Mouse (Mus musculus) neural tube, embryonic 13.5 days (tissue): ENCODE measurements around the gene Fgfr2. TPM values are rescaled to one million over a fixed set of nuclear protein-coding genes. Genes with fewer than 3 reads are reported as not detected.

Experiments
- ATAC-seq: fragments of 200-750 bp; cut with Nextera tagmentation; 2 replicates; pipeline ENCODE4 v1.8.0; 2017; ENCODE audit warnings: low read depth, mild to moderate bottlenecking, moderate TSS enrichment, moderate library complexity
- H3K27ac ChIP-seq: fragments of 300-500 bp; sonication (generic); replicated peaks from 2 replicates; pipeline ENCODE4 v1.5.1; 2015; ENCODE audit warnings: moderate library complexity, mild to moderate bottlenecking, inconsistent platforms
- H3K27me3 ChIP-seq: fragments of 300-500 bp; sonication (generic); 2 replicates; pipeline ENCODE4 v1.6.1; 2015; ENCODE audit warnings: mild to moderate bottlenecking, inconsistent platforms
- H3K36me3 ChIP-seq: fragments of 300-500 bp; sonication (generic); 2 replicates; pipeline ENCODE4 v1.6.1; 2015; ENCODE audit warnings: mild to moderate bottlenecking, inconsistent platforms
- H3K4me1 ChIP-seq: fragments of 300-500 bp; sonication (generic); replicated peaks from 2 replicates; pipeline ENCODE4 v1.6.1; 2015; ENCODE audit warnings: inconsistent platforms
- H3K4me2 ChIP-seq: fragments of 300-500 bp; sonication (generic); 2 replicates; pipeline ENCODE4 v1.6.1; 2015; ENCODE audit warnings: inconsistent platforms, mild to moderate bottlenecking, moderate library complexity
- H3K4me3 ChIP-seq: fragments of 300-500 bp; sonication (generic); 2 replicates; pipeline ENCODE4 v1.5.1; 2015; ENCODE audit warnings: mild to moderate bottlenecking, inconsistent platforms
- H3K9ac ChIP-seq: fragments of 300-500 bp; sonication (generic); 2 replicates; pipeline ENCODE4 v1.6.1; 2015; ENCODE audit warnings: moderate library complexity, mild to moderate bottlenecking, inconsistent platforms
- H3K9me3 ChIP-seq: fragments of 300-500 bp; sonication (generic); 2 replicates; pipeline ENCODE4 v1.6.1; 2016; ENCODE audit warnings: inconsistent platforms
- WGBS: fragments of 180-500 bp; shearing (Covaris S2); methylation state at CpG from one replicate; pipeline ENCODE4 v1.1.7; 2015; 5-methylcytosine and 5-hydroxymethylcytosine counted together
- polyA plus RNA-seq: library from polyadenylated mRNA; unstranded; fragments of >200 nt; fragmentation: Nextera tagmentation; extraction: Ambion mirVana; gene quantifications from 2 replicates; pipeline ENCODE4 v1.2.1, GENCODE M21; 2015

The Fgfr2 gene
- polyA plus RNA-seq, 1 experiment from 2014 or later, result 22.9 TPM

DNA sequence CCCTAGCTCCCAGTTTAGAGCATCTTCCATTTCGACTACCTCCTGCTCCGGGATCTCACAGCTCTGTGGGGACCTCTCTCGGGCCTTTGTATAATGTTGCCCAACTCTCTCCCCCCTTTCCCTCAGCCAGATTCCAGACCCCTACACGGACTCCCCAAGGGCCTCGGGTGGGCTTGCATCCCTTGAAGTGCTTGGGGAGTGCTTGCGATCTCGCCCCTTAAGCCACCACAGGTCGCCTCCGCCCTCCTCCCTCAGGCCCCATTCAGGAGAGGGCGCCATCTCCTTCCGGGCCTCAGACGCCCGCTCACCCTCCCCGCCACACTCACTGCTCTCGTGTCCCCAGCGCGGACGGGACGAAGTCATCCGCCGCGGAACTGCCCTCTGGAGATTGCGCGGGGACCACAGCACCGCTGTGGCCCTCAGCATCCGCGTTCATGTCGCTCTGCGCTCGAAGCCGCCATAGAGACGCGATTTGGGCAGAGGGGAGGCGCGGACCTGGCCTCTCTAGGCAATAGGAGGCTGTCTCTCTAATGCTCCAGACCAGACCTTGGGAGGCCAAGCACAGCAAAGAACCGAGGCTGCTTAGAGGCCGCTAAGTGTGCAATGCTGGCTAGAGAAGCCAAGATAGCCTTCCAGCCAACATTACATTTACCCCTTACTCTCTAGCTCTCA, 270.8 kb downstream of the Fgfr2 start, which contains the start of gene Eef1akmt2:
Gene Eef1akmt2, minus strand, starts transcription at position 501 of the 672 bp plus-strand sequence.
- Histone ChIP-seq H3K9ac (peak within 1 kb of the TSS; percentile 80), H3K36me3 (peaks cover 30% of the 10 kb centered on the region), H3K27ac (peak within 1 kb of the TSS; percentile 98), H3K9me3 (no peaks in the 10 kb centered on the region), H3K4me2 (peak within 1 kb of the TSS; percentile 67), H3K4me1 (peaks cover 14% of the 10 kb centered on the region), H3K4me3 (peak within 1 kb of the TSS; percentile 67), H3K27me3 (no peaks in the 10 kb centered on the region)
- WGBS, result under 1% methylated on average over 37 of the region's 37 CpGs
- ATAC-seq, result peak; percentile 97

GRCm38 (mm10) chr7:132843152-132843551, 280.0 kb downstream of the Fgfr2 start:
- Histone ChIP-seq H3K4me3 (no peak overlapping the region), H3K36me3 (peaks cover 54% of the 10 kb centered on the region), H3K9me3 (no peaks in the 10 kb centered on the region), H3K9ac (no peak overlapping the region), H3K4me1 (no peaks in the 10 kb centered on the region), H3K27me3 (no peaks in the 10 kb centered on the region), H3K27ac (no peak overlapping the region), H3K4me2 (no peak overlapping the region)
- WGBS, result 93% methylated on average over 3 of the region's 3 CpGs
- no peak for ATAC-seq

- Histone ChIP-seq H3K9ac (no peak overlapping the region), H3K27me3 (no peaks in the 10 kb centered on the region), H3K4me1 (no peaks in the 10 kb centered on the region), H3K36me3 (peaks cover 52% of the 10 kb centered on the region), H3K27ac (no peak overlapping the region), H3K9me3 (no peaks in the 10 kb centered on the region), H3K4me2 (no peak overlapping the region), H3K4me3 (no peak overlapping the region)
- WGBS, result 90% methylated on average over 1 of the region's 1 CpGs
- ATAC-seq, result no peak
Measured at GRCm38 (mm10) chr7:132842455-132842854, 280.7 kb downstream of the Fgfr2 start.

DNA sequence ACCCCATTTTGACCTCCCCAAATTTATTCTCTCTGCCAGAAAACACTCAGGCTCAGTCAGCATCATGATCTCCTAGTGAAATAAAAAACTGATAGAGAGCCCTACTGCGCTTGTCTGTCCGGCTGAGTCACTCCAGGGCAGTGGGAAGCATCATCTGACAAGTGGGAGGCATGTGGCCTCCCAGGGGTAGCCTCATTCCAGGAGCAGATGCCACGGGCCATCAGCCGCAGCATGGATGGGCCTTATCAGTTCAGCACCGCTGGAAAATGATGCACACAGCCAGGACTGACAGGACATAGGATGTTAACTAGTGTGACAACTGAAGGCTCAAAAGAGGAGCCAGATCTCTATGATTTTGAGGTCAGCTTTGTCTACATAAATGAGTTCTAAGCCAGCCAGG, 281.9 kb downstream of the Fgfr2 start:
- peaks cover 51% of the 10 kb centered on the region for H3K36me3 ChIP-seq
- no peak overlapping the region for H3K4me3 ChIP-seq
- H3K27ac ChIP-seq, result no peak overlapping the region
- H3K27me3 ChIP-seq, result no peaks in the 10 kb centered on the region
- H3K4me1 ChIP-seq, result no peaks in the 10 kb centered on the region
- H3K9ac ChIP-seq, result no peak overlapping the region
- WGBS, result 70% methylated on average over 5 of the region's 5 CpGs
- no peaks in the 10 kb centered on the region for H3K9me3 ChIP-seq
- ATAC-seq, result no peak
- no peak overlapping the region for H3K4me2 ChIP-seq

GRCm38 (mm10) chr7:132830955-132831354, 292.2 kb downstream of the Fgfr2 start:
- 58% methylated on average over 4 of the region's 4 CpGs for WGBS
- H3K9me3 ChIP-seq, result no peaks in the 10 kb centered on the region
- H3K27me3 ChIP-seq, result no peaks in the 10 kb centered on the region
- no peak overlapping the region for H3K27ac ChIP-seq
- H3K9ac ChIP-seq, result no peak overlapping the region
- no peaks in the 10 kb centered on the region for H3K4me1 ChIP-seq
- no peak for ATAC-seq
- peaks cover 58% of the 10 kb centered on the region for H3K36me3 ChIP-seq
- no peak overlapping the region for H3K4me2 ChIP-seq
- H3K4me3 ChIP-seq, result no peak overlapping the region

DNA sequence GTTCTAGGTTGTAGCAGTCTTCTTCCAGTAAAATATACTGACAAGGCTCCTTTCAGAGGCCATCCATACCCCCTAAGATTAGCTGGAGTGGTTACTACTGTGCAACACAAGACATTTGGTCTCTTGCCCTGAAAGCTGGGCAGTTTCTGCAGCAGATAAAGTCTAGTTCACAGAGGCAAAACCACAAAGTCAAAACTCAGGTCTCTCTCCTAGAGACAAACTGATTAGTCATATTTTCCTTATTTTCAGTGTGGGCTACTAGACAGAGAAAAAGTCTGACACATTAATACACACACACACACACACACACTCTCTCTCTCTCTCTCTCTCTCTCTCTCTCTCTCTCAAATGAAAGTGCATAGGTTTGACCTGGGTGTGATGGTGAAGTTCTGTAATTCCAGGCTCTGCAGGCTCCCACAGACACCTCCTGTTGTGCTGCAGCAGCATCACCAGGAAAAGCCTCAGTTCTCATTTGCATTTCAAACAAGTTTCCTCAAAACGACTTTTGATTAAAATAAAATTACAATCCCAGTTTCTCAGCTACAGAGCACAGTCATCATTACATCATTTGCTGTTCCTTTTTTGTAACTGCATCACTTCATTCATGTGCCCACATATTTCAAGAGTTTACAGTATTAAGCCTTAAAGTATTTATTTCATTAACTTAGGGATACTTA, 298.7 kb downstream of the Fgfr2 start:
- no peak overlapping the region for H3K27ac ChIP-seq
- H3K36me3 ChIP-seq, result peaks cover 29% of the 10 kb centered on the region
- H3K4me1 ChIP-seq, result peaks cover 7% of the 10 kb centered on the region
- WGBS, result 11% methylated on average over 1 of the region's 1 CpGs
- no peak overlapping the region for H3K9ac ChIP-seq
- ATAC-seq, result no peak
- no peak overlapping the region for H3K4me2 ChIP-seq
- H3K9me3 ChIP-seq, result no peaks in the 10 kb centered on the region
- no peaks in the 10 kb centered on the region for H3K27me3 ChIP-seq
- no peak overlapping the region for H3K4me3 ChIP-seq

DNA sequence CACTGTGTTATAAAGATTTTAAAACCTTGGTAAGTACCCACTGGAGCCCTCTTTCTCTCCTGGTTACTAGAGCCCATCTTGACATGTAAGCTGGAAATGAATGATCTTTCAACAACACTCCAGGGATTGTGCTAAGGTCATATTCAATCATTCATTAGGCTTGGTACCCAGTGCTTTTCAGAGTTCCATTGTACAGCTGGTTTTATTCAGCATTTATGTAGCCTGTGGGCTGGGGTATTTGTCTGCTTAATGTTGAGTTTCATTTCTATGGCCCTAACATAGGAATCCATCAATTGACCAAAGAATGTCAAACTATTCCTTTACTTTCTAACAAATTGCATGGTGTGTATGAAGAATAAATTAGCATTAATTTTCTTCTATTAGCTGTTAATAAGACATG, 299.3 kb downstream of the Fgfr2 start:
- no peak overlapping the region for H3K27ac ChIP-seq
- no peak for ATAC-seq
- peaks cover 7% of the 10 kb centered on the region for H3K4me1 ChIP-seq
- no peaks in the 10 kb centered on the region for H3K9me3 ChIP-seq
- no peaks in the 10 kb centered on the region for H3K27me3 ChIP-seq
- no peak overlapping the region for H3K4me2 ChIP-seq
- H3K4me3 ChIP-seq, result no peak overlapping the region
- H3K9ac ChIP-seq, result no peak overlapping the region
- peaks cover 28% of the 10 kb centered on the region for H3K36me3 ChIP-seq

GRCm38 (mm10) chr7:132820692-132821091, 302.5 kb downstream of the Fgfr2 start:
- H3K27me3 ChIP-seq, result no peaks in the 10 kb centered on the region
- WGBS, result 72% methylated on average over 3 of the region's 3 CpGs
- H3K9me3 ChIP-seq, result no peaks in the 10 kb centered on the region
- H3K4me1 ChIP-seq, result peaks cover 7% of the 10 kb centered on the region
- peaks cover 5% of the 10 kb centered on the region for H3K36me3 ChIP-seq
- H3K27ac ChIP-seq, result no peak overlapping the region
- no peak overlapping the region for H3K9ac ChIP-seq
- H3K4me3 ChIP-seq, result no peak overlapping the region
- H3K4me2 ChIP-seq, result no peak overlapping the region
- ATAC-seq, result no peak

GRCm38 (mm10) chr7:132817056-132817455, 306.1 kb downstream of the Fgfr2 start:
- H3K4me2 ChIP-seq, result no peak overlapping the region
- H3K27me3 ChIP-seq, result no peaks in the 10 kb centered on the region
- H3K27ac ChIP-seq, result no peak overlapping the region
- H3K4me1 ChIP-seq, result peaks cover 14% of the 10 kb centered on the region
- no peaks in the 10 kb centered on the region for H3K36me3 ChIP-seq
- H3K4me3 ChIP-seq, result no peak overlapping the region
- 57% methylated on average over 6 of the region's 6 CpGs for WGBS
- ATAC-seq, result no peak
- H3K9ac ChIP-seq, result no peak overlapping the region
- no peaks in the 10 kb centered on the region for H3K9me3 ChIP-seq

GRCm38 (mm10) chr7:132816528-132816927, 306.6 kb downstream of the Fgfr2 start:
- Histone ChIP-seq H3K27me3 (no peaks in the 10 kb centered on the region), H3K4me3 (no peak overlapping the region), H3K36me3 (no peaks in the 10 kb centered on the region), H3K4me2 (no peak overlapping the region), H3K9me3 (no peaks in the 10 kb centered on the region), H3K9ac (no peak overlapping the region), H3K27ac (no peak overlapping the region), H3K4me1 (peaks cover 19% of the 10 kb centered on the region)
- WGBS, result 38% methylated on average over 2 of the region's 2 CpGs
- no peak for ATAC-seq

DNA sequence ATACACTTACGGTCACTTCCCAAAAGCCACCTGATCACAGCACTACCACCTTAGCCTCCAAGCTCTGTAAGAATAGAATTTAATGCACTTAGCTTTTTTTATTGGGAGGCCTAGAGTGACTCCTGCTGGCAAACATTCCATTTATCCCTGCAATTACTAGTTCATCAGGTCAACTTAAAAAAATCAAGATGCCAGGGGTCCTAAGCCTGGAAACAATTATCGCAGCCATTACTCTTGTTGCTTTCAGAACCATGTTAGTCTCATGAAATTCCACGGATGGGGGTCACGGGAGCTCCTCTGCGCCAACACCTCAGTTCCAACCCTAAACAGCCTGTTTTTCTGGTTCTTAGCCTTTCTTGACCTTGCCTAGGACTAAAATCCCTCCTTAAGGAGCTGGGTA, 308.1 kb downstream of the Fgfr2 start:
- no peak for ATAC-seq
- no peak overlapping the region for H3K27ac ChIP-seq
- 64% methylated on average over 5 of the region's 5 CpGs for WGBS

DNA sequence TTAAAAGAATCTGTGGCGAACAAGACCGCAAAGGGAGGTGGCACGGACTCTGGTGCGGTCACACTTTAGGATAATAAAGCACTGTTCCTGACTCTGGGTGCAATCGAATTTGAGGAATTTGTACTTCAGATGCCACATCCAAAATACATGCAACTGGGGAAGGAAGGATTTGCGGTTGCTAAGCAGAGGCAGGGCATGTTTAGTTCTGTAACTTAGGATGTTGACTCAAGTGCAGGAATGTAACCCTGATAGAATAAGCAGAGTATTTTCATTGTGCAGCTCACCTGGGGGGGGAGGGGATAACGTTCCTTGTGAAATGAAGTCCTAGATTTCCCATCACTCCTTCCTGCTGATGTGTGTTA, 309.1 kb downstream of the Fgfr2 start:
- Histone ChIP-seq H3K9me3 (no peaks in the 10 kb centered on the region), H3K27ac (peak overlapping the region; percentile 85), H3K27me3 (no peaks in the 10 kb centered on the region), H3K4me2 (peak overlapping the region; percentile 81), H3K9ac (peak overlapping the region; percentile 88), H3K4me1 (peaks cover 43% of the 10 kb centered on the region), H3K36me3 (no peaks in the 10 kb centered on the region), H3K4me3 (peak overlapping the region; percentile 71)
- ATAC-seq, result no peak
- WGBS, result 0% methylated on average over 7 of the region's 7 CpGs

More for the DNA sequence above, 308.1 kb downstream of the Fgfr2 start:
- Histone ChIP-seq H3K9me3 (no peaks in the 10 kb centered on the region), H3K9ac (no peak overlapping the region), H3K36me3 (no peaks in the 10 kb centered on the region), H3K4me1 (peaks cover 33% of the 10 kb centered on the region), H3K4me3 (no peak overlapping the region), H3K4me2 (no peak overlapping the region), H3K27me3 (no peaks in the 10 kb centered on the region)
